Mouse (Mus musculus) heart, postnatal 0 days (tissue): ENCODE measurements at regions not wholly inside any gene's neighbourhood (a gene's known extent, or its start where the extent isn't known, plus 50 kb on each side); places are given as distances from the start of the nearest gene placed in this dataset.
"Not testable (repeated sequence)": the region's sequence is repeated elsewhere in the genome, so short reads cannot be mapped to it uniquely, and the experiment has no call there.

Experiments
- CTCF ChIP-seq: IDR thresholded peaks from 2 replicates; pipeline ENCODE4 v1.5.1; 2016; ENCODE audit warnings: antibody characterized with exemption, control low read depth, low read depth
- EP300 ChIP-seq: IDR thresholded peaks from 2 replicates; pipeline ENCODE4 v1.6.1; 2016; ENCODE audit warnings: antibody characterized with exemption, low read depth

GRCm38 (mm10) chr7:116792181-116792580 is 288.0 kb downstream of the Nucb2 start:
- not testable (repeated sequence) for TF ChIP-seq CTCF, EP300
